Mouse (Mus musculus) CH12.LX (cell line): ENCODE results near the gene Psmc3ip. TPM values are rescaled to one million over a fixed set of nuclear protein-coding genes. Genes with fewer than 3 reads are reported as not detected.
A peak's percentile ranks its signal among the peaks of the same experiment; 100 is the strongest.

Source experiments
- DNase-seq: peaks from one replicate; pipeline ENCODE4 v3.0.0-alpha.2; 2013; ENCODE audit errors: extremely low read depth
- H3K27ac ChIP-seq: 2 replicates; pipeline ENCODE4 v1.5.1; 2012; ENCODE audit warnings: low read depth, mild to moderate bottlenecking, control low read depth, moderate library complexity; ENCODE audit not compliant: insufficient read depth
- H3K27me3 ChIP-seq: replicated peaks from 2 replicates; pipeline ENCODE3; 2012; ENCODE audit warnings: inconsistent platforms
- H3K36me3 ChIP-seq, 2 experiments: replicated peaks in 1 of 2; 2 replicates each; pipeline versions ENCODE3 to v1.6.1; 2012; ENCODE audit warnings: inconsistent platforms in 1 of 2, low read length in 1 of 2, mild to moderate bottlenecking in 1 of 2, mixed read lengths in 1 of 2, moderate library complexity in 1 of 2; ENCODE audit not compliant: control insufficient read depth in 1 of 2, insufficient read depth in 1 of 2
- H3K4me1 ChIP-seq, 2 experiments: 2 replicates each; pipeline ENCODE4 v1.6.1; 2012; ENCODE audit warnings: inconsistent platforms in 1 of 2, moderate library complexity in 1 of 2; ENCODE audit not compliant: insufficient read depth in 2 of 2, control insufficient read depth in 1 of 2
- H3K4me2 ChIP-seq: 2 replicates; pipeline ENCODE4 v1.6.1; 2012; ENCODE audit warnings: low read depth, mild to moderate bottlenecking, control low read depth; ENCODE audit not compliant: poor library complexity, insufficient read depth, severe bottlenecking
- H3K4me3 ChIP-seq, 3 experiments: fragments of 150-350 bp in 1 of 3; sonication (generic) in 1 of 3; replicated peaks in 1 of 3; 2 replicates each; pipeline versions ENCODE3 to v1.5.1; 2011 to 2012; ENCODE audit warnings: low read depth in 2 of 3, low read length in 2 of 3, mild to moderate bottlenecking in 2 of 3, moderate library complexity in 2 of 3, control low read depth in 1 of 3, improper control_type of control experiment in 1 of 3, inconsistent platforms in 1 of 3, mixed read lengths in 1 of 3; ENCODE audit not compliant: poor library complexity in 1 of 3
- H3K79me2 ChIP-seq: replicated peaks from 2 replicates; pipeline ENCODE4 v1.6.1; 2012; ENCODE audit warnings: mild to moderate bottlenecking, moderate library complexity; ENCODE audit not compliant: control insufficient read depth, poor library complexity, insufficient read depth, severe bottlenecking; ENCODE audit errors: extremely low read depth
- H3K9ac ChIP-seq: 2 replicates; pipeline ENCODE4 v1.6.1; 2012; ENCODE audit warnings: low read depth, mild to moderate bottlenecking, control low read depth, moderate library complexity; ENCODE audit not compliant: insufficient read depth
- H3K9me3 ChIP-seq: replicated peaks from 2 replicates; pipeline ENCODE3; 2012; ENCODE audit warnings: low read length, inconsistent platforms, mixed read lengths
- BHLHE40 ChIP-seq: IDR thresholded peaks from 2 replicates; pipeline ENCODE4 v1.6.1; 2011; ENCODE audit warnings: mild to moderate bottlenecking, low read depth, low read length, improper control_type of control experiment
- CHD1 ChIP-seq: IDR thresholded peaks from 2 replicates; pipeline ENCODE4 v1.6.1; 2012; ENCODE audit warnings: low read depth, low read length, improper control_type of control experiment, inconsistent platforms
- CHD2 ChIP-seq: IDR thresholded peaks from 2 replicates; pipeline ENCODE4 v1.6.1; 2011; ENCODE audit warnings: low read length, improper control_type of control experiment
- CTCF ChIP-seq, 2 experiments: IDR thresholded peaks in 1 of 2; conservative IDR thresholded peaks in 1 of 2; 2 replicates each; pipeline ENCODE4 v1.5.1; 2011 to 2012; ENCODE audit warnings: low read depth in 2 of 2, low read length in 2 of 2, improper control_type of control experiment in 1 of 2, inconsistent platforms in 1 of 2, mild to moderate bottlenecking in 1 of 2, moderate library complexity in 1 of 2
- E2F4 ChIP-seq: IDR thresholded peaks from 2 replicates; pipeline ENCODE4 v1.6.1; 2011; ENCODE audit warnings: low read depth, low read length, improper control_type of control experiment; ENCODE audit not compliant: insufficient replicate concordance
- ELF1 ChIP-seq: IDR thresholded peaks from 2 replicates; pipeline ENCODE4 v1.6.1; 2014; ENCODE audit warnings: low read depth, mild to moderate bottlenecking, inconsistent platforms, low read length, improper control_type of control experiment
- EP300 ChIP-seq: IDR thresholded peaks from 2 replicates; pipeline ENCODE4 v1.6.1; 2011; ENCODE audit warnings: low read length, improper control_type of control experiment
- GABPA ChIP-seq: IDR thresholded peaks from 2 replicates; pipeline ENCODE4 v1.6.1; 2012; ENCODE audit warnings: low read depth, low read length, improper control_type of control experiment, inconsistent platforms; ENCODE audit not compliant: insufficient replicate concordance
- HCFC1 ChIP-seq: IDR thresholded peaks from 2 replicates; pipeline ENCODE4 v1.6.1; 2012; ENCODE audit warnings: low read depth, mild to moderate bottlenecking, inconsistent platforms, low read length, improper control_type of control experiment
- IRF4 ChIP-seq: IDR thresholded peaks from 2 replicates; pipeline ENCODE4 v1.6.1; 2014; ENCODE audit warnings: low read depth, mild to moderate bottlenecking, inconsistent platforms, low read length, improper control_type of control experiment
- JUN ChIP-seq: IDR thresholded peaks from 2 replicates; pipeline ENCODE4 v1.6.1; 2011; ENCODE audit warnings: low read depth, mild to moderate bottlenecking, low read length, improper control_type of control experiment, moderate library complexity; ENCODE audit not compliant: insufficient read depth
- JUND ChIP-seq: conservative IDR thresholded peaks from 2 replicates; pipeline ENCODE4 v1.6.1; 2011; ENCODE audit warnings: low read depth, low read length, improper control_type of control experiment
- MAX ChIP-seq: IDR thresholded peaks from 2 replicates; pipeline ENCODE4 v1.6.1; 2011; ENCODE audit warnings: low read length, improper control_type of control experiment
- MEF2A ChIP-seq: IDR thresholded peaks from 2 replicates; pipeline ENCODE4 v1.6.1; 2014; ENCODE audit warnings: low read depth, mild to moderate bottlenecking, inconsistent platforms, low read length, improper control_type of control experiment, borderline replicate concordance
- MXI1 ChIP-seq: IDR thresholded peaks from 2 replicates; pipeline ENCODE4 v1.6.1; 2011; ENCODE audit warnings: mild to moderate bottlenecking, low read depth, low read length, improper control_type of control experiment
- MYC ChIP-seq: IDR thresholded peaks from 2 replicates; pipeline ENCODE4 v1.6.1; 2011; ENCODE audit warnings: low read depth, mild to moderate bottlenecking, improper control_type of control experiment, low read length
- NELFE ChIP-seq: IDR thresholded peaks from 2 replicates; pipeline ENCODE4 v1.6.1; 2011; ENCODE audit warnings: low read depth, low read length, improper control_type of control experiment
- NRF1 ChIP-seq: IDR thresholded peaks from 2 replicates; pipeline ENCODE4 v1.6.1; 2014; ENCODE audit warnings: low read depth, mild to moderate bottlenecking, inconsistent platforms, low read length, improper control_type of control experiment, moderate library complexity
- PAX5 ChIP-seq: IDR thresholded peaks from 2 replicates; pipeline ENCODE4 v1.6.1; 2012; ENCODE audit warnings: low read length, inconsistent platforms, mixed read lengths
- POLR2A ChIP-seq: IDR thresholded peaks from 2 replicates; pipeline ENCODE4 v1.6.1; 2011; ENCODE audit warnings: low read depth, mild to moderate bottlenecking, improper control_type of control experiment, low read length
- POLR2AphosphoS2 ChIP-seq: IDR thresholded peaks from 2 replicates; pipeline ENCODE4 v1.6.1; 2011; ENCODE audit warnings: low read depth, low read length, improper control_type of control experiment
- RAD21 ChIP-seq: IDR thresholded peaks from 2 replicates; pipeline ENCODE4 v1.6.1; 2011; ENCODE audit warnings: low read depth, mild to moderate bottlenecking, low read length, improper control_type of control experiment, moderate library complexity
- RCOR1 ChIP-seq: conservative IDR thresholded peaks from 2 replicates; pipeline ENCODE4 v1.6.1; 2012; ENCODE audit warnings: low read depth, mild to moderate bottlenecking, inconsistent platforms, low read length, improper control_type of control experiment
- SMC3 ChIP-seq: IDR thresholded peaks from 2 replicates; pipeline ENCODE4 v1.6.1; 2011; ENCODE audit warnings: low read depth, low read length, improper control_type of control experiment
- TBP ChIP-seq: conservative IDR thresholded peaks from 2 replicates; pipeline ENCODE4 v1.6.1; 2011; ENCODE audit warnings: low read depth, low read length, improper control_type of control experiment
- TCF12 ChIP-seq: IDR thresholded peaks from 2 replicates; pipeline ENCODE4 v1.6.1; 2014; ENCODE audit warnings: low read depth, mild to moderate bottlenecking, inconsistent platforms, low read length, improper control_type of control experiment
- UBTF ChIP-seq: IDR thresholded peaks from 2 replicates; pipeline ENCODE4 v1.6.1; 2012; ENCODE audit warnings: low read depth, mild to moderate bottlenecking, inconsistent platforms, low read length, improper control_type of control experiment, moderate library complexity
- ZC3H11A ChIP-seq: IDR thresholded peaks from 2 replicates; pipeline ENCODE4 v1.6.1; 2012; ENCODE audit warnings: low read depth, mild to moderate bottlenecking, inconsistent platforms, low read length, improper control_type of control experiment
- ZKSCAN1 ChIP-seq: IDR thresholded peaks from 2 replicates; pipeline ENCODE4 v1.6.1; 2012; ENCODE audit warnings: low read depth, inconsistent platforms, low read length, improper control_type of control experiment, borderline replicate concordance
- dilution Hi-C: fragments of 300-500 bp; cut with MboI; formaldehyde crosslinking; loops from 2 replicates; pipeline ENCODE4 v1.14.3; 2020; ENCODE audit warnings: low sequenced_read_pairs; ENCODE audit not compliant: extremely low pct_unique_long_range_greater_than_20kb, extremely low pct_ligation_motif_present
- in situ Hi-C: fragments of 300-500 bp; cut with MboI; formaldehyde crosslinking; loops from 3 replicates; pipeline ENCODE4 v1.14.3; 2019; ENCODE audit warnings: low sequenced_read_pairs, low pct_ligation_motif_present, low pct_unique_long_range_greater_than_20kb, mixed read lengths
- polyA plus RNA-seq: library from polyadenylated mRNA; unstranded; fragments of >175 nt; gene quantifications from 2 replicates; pipeline ENCODE4 v1.2.1, GENCODE M21; 2012; ENCODE audit warnings: low read depth; ENCODE audit not compliant: insufficient read length
- total RNA-seq, 2 experiments: library from RNA; depleted of rRNA; stranded (reverse); fragments of 300-350 nt in 1 of 2; fragments of >200 nt in 1 of 2; gene quantifications; 2 replicates each; pipeline ENCODE4 v1.2.3; 2012 to 2014

Psmc3ip gene
- total and polyA plus RNA-seq, 3 experiments, result 63.7 to 89.9 (median 85.9) TPM

DNA sequence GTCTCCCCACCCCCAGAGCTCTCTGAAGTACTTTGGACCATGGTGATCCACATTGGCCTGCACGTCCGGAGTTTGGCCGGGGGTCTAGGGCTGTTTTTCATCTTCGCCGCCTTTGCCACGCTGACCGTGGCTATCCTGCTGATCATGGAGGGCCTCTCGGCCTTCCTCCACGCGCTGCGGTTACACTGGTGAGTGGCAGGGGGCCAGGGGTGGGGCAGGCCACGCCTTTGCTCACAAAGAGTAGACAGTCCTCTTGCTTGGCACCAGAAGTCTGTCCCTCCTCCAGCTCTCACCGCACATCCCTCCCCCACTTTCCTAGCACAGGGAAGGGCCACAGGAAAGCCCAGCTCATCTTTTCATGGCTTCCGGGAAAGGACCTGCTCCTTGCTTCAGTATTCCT is 39.8 kb downstream of the Psmc3ip start:
- Histone ChIP-seq H3K4me2 (no peak overlapping the region), H3K27ac (no peak overlapping the region)
- no peak for DNase-seq

DNA sequence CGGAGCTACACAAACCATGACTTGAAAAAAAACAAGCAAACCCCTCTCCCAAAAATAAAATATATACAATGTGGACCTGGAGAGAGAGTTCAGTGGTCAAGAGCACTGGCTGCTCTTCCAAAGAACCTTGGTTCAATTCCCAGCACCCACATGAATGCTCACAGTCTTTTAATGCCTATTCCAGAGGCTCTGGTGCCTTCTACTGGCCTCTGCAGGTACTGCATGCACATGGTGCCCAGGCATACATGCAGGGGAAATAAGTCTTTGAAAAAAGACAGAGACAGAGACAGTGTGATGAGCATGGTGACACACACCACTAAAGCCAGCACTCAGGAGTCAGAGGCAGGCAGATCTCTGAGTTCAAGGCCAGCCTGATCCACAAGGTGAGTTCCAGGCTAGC is 41.3 kb downstream of the Psmc3ip start:
- Histone ChIP-seq H3K4me2 (no peak overlapping the region), H3K27me3 (no peaks in the 10 kb centered on the region), H3K36me3 (peaks cover 87 to 99% of the 10 kb centered on the region in 2 experiments), H3K79me2 (no peaks in the 10 kb centered on the region), H3K9ac (no peak overlapping the region), H3K4me1 (peaks cover 1 to 9% of the 10 kb centered on the region in 2 experiments; a peak in 2 of 4 replicates), H3K27ac (no peak overlapping the region), H3K9me3 (peaks cover 12% of the 10 kb centered on the region), H3K4me3 (no peak overlapping the region)
- TF ChIP-seq HCFC1 (no peak), CHD2 (no peak), GABPA (no peak), RAD21 (peak; percentile 61), MEF2A (no peak), POLR2AphosphoS2 (no peak), SMC3 (peak; percentile 61), ZC3H11A (no peak), IRF4 (no peak), NELFE (no peak), POLR2A (no peak), UBTF (no peak), PAX5 (no peak), E2F4 (no peak), JUND (no peak), CTCF (conservative IDR thresholded peaks at IDR 0.05 in 1 of 2, IDR thresholded peaks at IDR 0.05 in 1 of 2; ENCODE audit: low read depth in 2 of 2, low read length in 2 of 2) (peak; percentile 47 to 68; a peak in 3 of 4 replicates), JUN (no peak), MAX (no peak), MXI1 (no peak)
- DNase-seq, result peak; percentile 30
- dilution Hi-C loops, result no loop called here
- in situ Hi-C loops, result no loop called here

More for the DNA sequence above, 39.8 kb downstream of the Psmc3ip start:
- Histone ChIP-seq H3K36me3 (peaks cover 86 to 100% of the 10 kb centered on the region in 2 experiments), H3K79me2 (no peaks in the 10 kb centered on the region), H3K27me3 (no peaks in the 10 kb centered on the region), H3K9ac (no peak overlapping the region), H3K4me3 (no peak overlapping the region), H3K4me1 (peaks cover 13 to 23% of the 10 kb centered on the region in 2 experiments), H3K9me3 (peaks cover 12% of the 10 kb centered on the region)
- TF ChIP-seq RCOR1 (no peak), BHLHE40 (no peak), MEF2A (no peak), TCF12 (no peak), CHD1 (no peak), NRF1 (no peak), MYC (no peak), TBP (no peak), ELF1 (no peak), JUND (no peak), ZKSCAN1 (no peak), EP300 (no peak)
- in situ Hi-C loops (loop anchor here (5.0 kb wide), 2 partner anchors 73 to 173 kb away; no protein-coding TSS in a partner anchor), dilution Hi-C loops (no loop called here)
